Mouse (Mus musculus) heart, embryonic 11.5 days (tissue): Measurements from ENCODE around the gene Ppp1ca. TPM values are rescaled to one million over a fixed set of nuclear protein-coding genes. Genes with fewer than 3 reads are reported as not detected.

Experiments used
- ATAC-seq: fragments of 200-750 bp; cut with Nextera tagmentation; replicated peaks from 2 replicates; pipeline ENCODE4 v1.8.0; 2017; ENCODE audit warnings: moderate library complexity; ENCODE audit not compliant: insufficient number of reproducible peaks, low FRiP score, low TSS enrichment
- H3K27ac ChIP-seq: fragments of 300-500 bp; sonication (generic); 2 replicates; pipeline ENCODE4 v1.5.1; 2014; ENCODE audit warnings: mild to moderate bottlenecking, low read depth, low read length
- H3K27me3 ChIP-seq: fragments of 300-500 bp; sonication (generic); 2 replicates; pipeline ENCODE4 v1.6.1; 2014; ENCODE audit warnings: mild to moderate bottlenecking, low read length, mixed read lengths; ENCODE audit not compliant: control insufficient read depth, insufficient read depth
- H3K36me3 ChIP-seq: fragments of 300-500 bp; sonication (generic); 2 replicates; pipeline ENCODE4 v1.6.1; 2014; ENCODE audit warnings: mild to moderate bottlenecking, low read length, moderate library complexity, mixed read lengths; ENCODE audit not compliant: control insufficient read depth, insufficient read depth
- H3K4me1 ChIP-seq: fragments of 300-500 bp; sonication (generic); 2 replicates; pipeline ENCODE4 v1.6.1; 2014; ENCODE audit warnings: low read length; ENCODE audit not compliant: control insufficient read depth, insufficient read depth
- H3K4me2 ChIP-seq: fragments of 300-500 bp; sonication (generic); 2 replicates; pipeline ENCODE4 v1.6.1; 2014; ENCODE audit warnings: mild to moderate bottlenecking, moderate library complexity
- H3K4me3 ChIP-seq: fragments of 300-500 bp; sonication (generic); 2 replicates; pipeline ENCODE4 v1.5.1; 2014; ENCODE audit warnings: low read depth, low read length
- H3K9ac ChIP-seq: fragments of 300-500 bp; sonication (generic); 2 replicates; pipeline ENCODE4 v1.6.1; 2014; ENCODE audit warnings: mild to moderate bottlenecking, low read depth, low read length, moderate library complexity
- H3K9me3 ChIP-seq: fragments of 300-500 bp; sonication (generic); replicated peaks from 2 replicates; pipeline ENCODE4 v1.6.1; 2016; ENCODE audit warnings: low read length; ENCODE audit not compliant: control insufficient read depth
- WGBS: fragments of 180-500 bp; shearing (Covaris S2); extraction: QIAGEN DNeasy Blood & Tissue Kit; methylation state at CpG from one replicate; pipeline ENCODE4 v1.1.7; 2014; ENCODE audit not compliant: insufficient replicate concordance; 5-methylcytosine and 5-hydroxymethylcytosine counted together
- polyA plus RNA-seq: library from polyadenylated mRNA; unstranded; fragments of >200 nt; fragmentation: Nextera tagmentation; extraction: Ambion mirVana; gene quantifications from 2 replicates; pipeline ENCODE4 v1.2.1, GENCODE M21; 2014

The Ppp1ca gene
- polyA plus RNA-seq, 1 experiment from 2014 or later = 749 TPM

GRCm38 (mm10) chr19:4189051-4189620 lies 2.7 kb upstream of the Ppp1ca start:
- WGBS = 83% methylated on average over 12 of the region's 12 CpGs
- H3K9ac ChIP-seq = no peak overlapping the region
- peaks cover 32% of the 10 kb centered on the region for H3K4me1 ChIP-seq
- H3K27me3 ChIP-seq = 0 out of 2 replicates have a peak, but pooled peaks cover 3% of the 10 kb centered on the region
- H3K9me3 ChIP-seq = no peaks in the 10 kb centered on the region
- H3K4me2 ChIP-seq = no peak overlapping the region
- H3K36me3 ChIP-seq = peaks cover 6% of the 10 kb centered on the region; the same call in 1 of the 2 replicates
- no peak overlapping the region for H3K27ac ChIP-seq
- no peak for ATAC-seq
- no peak overlapping the region for H3K4me3 ChIP-seq

- 52% methylated on average over 4 of the region's 4 CpGs for WGBS
- peaks cover 25% of the 10 kb centered on the region for H3K4me1 ChIP-seq
- no peaks in the 10 kb centered on the region for H3K27me3 ChIP-seq
- peak within 1 kb of the TSS; percentile 61 for H3K4me3 ChIP-seq
- peak within 1 kb of the TSS; percentile 87 for H3K27ac ChIP-seq
- no peaks in the 10 kb centered on the region for H3K9me3 ChIP-seq
- peak within 1 kb of the TSS; percentile 89 for H3K4me2 ChIP-seq
- H3K9ac ChIP-seq = peak within 1 kb of the TSS; percentile 93
- no peak for ATAC-seq
- H3K36me3 ChIP-seq = peaks cover 13% of the 10 kb centered on the region
Observed at GRCm38 (mm10) chr19:4190831-4191334, 982 bp upstream of the Ppp1ca start, which contains the start of gene Tbc1d10c. Gene Tbc1d10c (minus strand): TSS chr19:4191284.

GRCm38 (mm10) chr19:4192251-4192985 lies 553 bp downstream of the Ppp1ca start:
- Histone ChIP-seq H3K9ac (peak overlapping the region; percentile 93), H3K27me3 (no peaks in the 10 kb centered on the region), H3K4me1 (peaks cover 32% of the 10 kb centered on the region), H3K27ac (peak overlapping the region; percentile 87), H3K36me3 (peaks cover 20% of the 10 kb centered on the region), H3K9me3 (no peaks in the 10 kb centered on the region), H3K4me3 (peak overlapping the region; percentile 61), H3K4me2 (peak overlapping the region; percentile 89)
- under 1% methylated on average over 50 of the region's 52 CpGs for WGBS
- peak; percentile 55 for ATAC-seq

- H3K27ac ChIP-seq = no peak overlapping the region
- peaks cover 21% of the 10 kb centered on the region for H3K36me3 ChIP-seq
- peaks cover 32% of the 10 kb centered on the region for H3K4me1 ChIP-seq
- ATAC-seq = no peak
- peak overlapping the region; percentile 61 for H3K4me3 ChIP-seq
- H3K9me3 ChIP-seq = no peaks in the 10 kb centered on the region
- H3K27me3 ChIP-seq = no peaks in the 10 kb centered on the region
- H3K9ac ChIP-seq = peak overlapping the region; percentile 93
- H3K4me2 ChIP-seq = peak overlapping the region; percentile 89
- 58% methylated on average over 6 of the region's 6 CpGs for WGBS
Observed at GRCm38 (mm10) chr19:4193129-4193528, 1.3 kb downstream of the Ppp1ca start.

- H3K9me3 ChIP-seq = no peaks in the 10 kb centered on the region
- 77% methylated on average over 8 of the region's 8 CpGs for WGBS
- no peak overlapping the region for H3K27ac ChIP-seq
- H3K36me3 ChIP-seq = peaks cover 22% of the 10 kb centered on the region
- H3K4me1 ChIP-seq = peaks cover 32% of the 10 kb centered on the region
- no peak overlapping the region for H3K4me2 ChIP-seq
- no peaks in the 10 kb centered on the region for H3K27me3 ChIP-seq
- H3K4me3 ChIP-seq = no peak overlapping the region
- no peak overlapping the region for H3K9ac ChIP-seq
- ATAC-seq = no peak
Observed at GRCm38 (mm10) chr19:4194021-4194724, 2.3 kb downstream of the Ppp1ca start.

- peaks cover 27% of the 10 kb centered on the region for H3K36me3 ChIP-seq
- 76% methylated on average over 12 of the region's 12 CpGs for whole genome bisulfite sequencing
Observed at GRCm38 (mm10) chr19:4194776-4195650, 3.1 kb downstream of the Ppp1ca start.

GRCm38 (mm10) chr19:4196048-4196447 lies 4.2 kb downstream of the Ppp1ca start:
- Histone ChIP-seq H3K9me3 (no peaks in the 10 kb centered on the region), H3K27me3 (no peaks in the 10 kb centered on the region), H3K27ac (no peak overlapping the region), H3K9ac (no peak overlapping the region), H3K4me1 (peaks cover 38% of the 10 kb centered on the region), H3K4me3 (no peak overlapping the region), H3K36me3 (peaks cover 27% of the 10 kb centered on the region), H3K4me2 (no peak overlapping the region)
- no peak for ATAC-seq
- 69% methylated on average over 2 of the region's 2 CpGs for WGBS

More at GRCm38 (mm10) chr19:4194776-4195650, 3.1 kb downstream of the Ppp1ca start:
- Histone ChIP-seq H3K27me3 (no peaks in the 10 kb centered on the region), H3K27ac (no peak overlapping the region), H3K4me3 (no peak overlapping the region), H3K4me1 (peaks cover 33% of the 10 kb centered on the region), H3K4me2 (no peak overlapping the region), H3K9ac (no peak overlapping the region), H3K9me3 (no peaks in the 10 kb centered on the region)
- no peak for ATAC-seq

GRCm38 (mm10) chr19:4196548-4196947 lies 4.7 kb downstream of the Ppp1ca start:
- Histone ChIP-seq H3K9ac (peak overlapping the region; percentile 36; the same call in 1 of the 2 replicates), H3K4me3 (no peak overlapping the region), H3K4me1 (peaks cover 34% of the 10 kb centered on the region), H3K4me2 (no peak overlapping the region), H3K36me3 (peaks cover 27% of the 10 kb centered on the region), H3K27me3 (no peaks in the 10 kb centered on the region), H3K9me3 (no peaks in the 10 kb centered on the region), H3K27ac (no peak overlapping the region)
- 41% methylated on average over 5 of the region's 5 CpGs for WGBS
- no peak for ATAC-seq
